Mouse (Mus musculus) erythroblast, embryonic 14.5 days (primary cell): ENCODE results near the gene Krtap12-1.

ENCODE experiments used
- GATA1 ChIP-seq: IDR thresholded peaks from 2 replicates; pipeline ENCODE4 v1.6.1; 2012; ENCODE audit warnings: low read length, inconsistent platforms, mixed read lengths
- TAL1 ChIP-seq: IDR thresholded peaks from 3 replicates; pipeline ENCODE4 v1.6.1; 2012; ENCODE audit warnings: low read length, inconsistent platforms, mixed read lengths

DNA sequence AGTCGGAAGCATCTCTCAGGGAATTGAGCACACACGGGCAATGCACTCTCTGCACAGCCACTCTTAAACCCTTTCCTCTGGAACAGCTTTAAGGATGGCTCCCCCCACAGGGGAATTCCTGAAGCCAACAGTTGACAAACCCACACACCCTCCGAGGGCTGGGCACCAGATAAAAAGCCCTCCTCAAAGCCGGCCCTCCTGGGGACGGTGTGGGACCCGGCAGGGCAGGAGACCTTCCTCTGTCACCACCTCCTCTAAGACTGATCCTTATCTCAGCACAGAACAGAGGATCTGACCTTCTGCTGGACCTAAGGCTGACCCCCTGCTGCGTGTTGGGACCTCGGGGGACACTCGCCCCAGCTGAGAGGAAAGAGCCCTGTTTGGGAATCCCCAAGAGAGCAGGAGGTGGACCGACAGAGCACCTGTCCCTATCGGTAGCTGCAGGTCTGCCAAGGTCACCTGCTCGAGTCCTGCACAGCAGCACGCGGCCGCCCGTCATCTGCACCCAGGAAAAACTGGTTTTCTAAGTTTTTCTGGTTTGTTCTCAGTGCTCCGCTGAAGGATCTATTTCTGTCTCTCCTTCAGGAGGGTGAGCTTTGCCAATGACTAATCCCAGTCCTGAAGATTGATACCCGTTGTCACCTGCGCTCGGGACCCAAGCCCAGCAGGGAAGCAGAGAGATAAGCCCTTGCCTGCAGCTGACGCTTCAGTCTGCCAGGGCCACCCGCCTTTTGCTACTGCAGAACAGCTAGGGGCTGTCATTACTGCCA lies 34.3 kb upstream of the Krtap12-1 start, which contains the start of gene Tspear:
- no peak for TF ChIP-seq TAL1
- TF ChIP-seq GATA1: no peak
